In genomic region chr19:42166130-42166529, GRCm38 (mm10) we compare ENCODE assay signal across 8 mouse cellular contexts. TPM values are rescaled to one million over a fixed set of nuclear protein-coding genes. Genes with fewer than 3 reads are reported as not detected.
DNase-seq lines count a peak whose midpoint lies in the region; ATAC-seq and TF ChIP-seq lines count a peak whose summit lies in the region.

No protein-coding gene starts in this region.

- no peaks in the 10 kb centered on the region for H3K36me3 ChIP-seq in ES-Bruce4 (ENCODE audit: control insufficient read depth, insufficient read depth, low read length, poor library complexity, severe bottlenecking)
- H3K36me3 ChIP-seq in forebrain, embryonic 13.5 days (ENCODE audit: poor library complexity, severe bottlenecking), result no peaks in the 10 kb centered on the region

- peak; percentile 70 for DNase-seq in c-Kit-positive CD71-positive TER-119-negative erythroid progenitor cells, embryonic 14.5 days (ENCODE audit: low read depth)
- DNase-seq in heart, postnatal 4 days, result peak; percentile 94
- DNase-seq in layer of hippocampus, adult 18-20 months (ENCODE audit: low spot score in 2 of 2), result peak; percentile 78 to 92
- DNase-seq in lung, adult 2 months, result peak; percentile 87
- peak; percentile 96 for DNase-seq in testis, postnatal 10 days (ENCODE audit: low spot score)

- H3K4me1 ChIP-seq in ES-Bruce4 (ENCODE audit: control insufficient read depth, insufficient read depth, low read length), result no peaks in the 10 kb centered on the region
- peaks cover 10% of the 10 kb centered on the region for H3K4me1 ChIP-seq in forebrain, embryonic 13.5 days
- peaks cover under 1% of the 10 kb centered on the region; the same call in 1 of the 2 replicates for H3K4me1 ChIP-seq in lung, adult 2 months (ENCODE audit: control insufficient read depth, insufficient read depth, low read length)

- no peak for ATAC-seq in forebrain, embryonic 13.5 days
- peak; percentile 59; the same call in 1 of the 2 replicates for ATAC-seq in neutrophil, adult 5-6 weeks (ENCODE audit: extremely low read depth, insufficient number of reproducible peaks, low FRiP score, poor library complexity, severe bottlenecking)

- 3% methylated on average over 12 of the region's 12 CpGs for WGBS in forebrain, embryonic 13.5 days
- 1% methylated on average over 12 of the region's 12 CpGs for WGBS in lung, adult 2 months

- TF ChIP-seq CTCF in ES-Bruce4 (IDR thresholded peaks at IDR 0.05; ENCODE audit: low read depth, low read length), result peak; percentile 96
- peak; percentile 96 for TF ChIP-seq CTCF in lung, adult 2 months (IDR thresholded peaks at IDR 0.05; ENCODE audit: insufficient read depth, low read length)

- no peak for TF ChIP-seq POLR2A in ES-Bruce4 (IDR thresholded peaks at IDR 0.05; ENCODE audit: insufficient read depth, low read length)
- TF ChIP-seq POLR2A in lung, adult 2 months (IDR thresholded peaks at IDR 0.05; ENCODE audit: borderline replicate concordance, extremely low read depth, low read depth, low read length), result no peak

- no peak overlapping the region for H3K9ac ChIP-seq in ES-Bruce4 (ENCODE audit: low read depth, poor library complexity, severe bottlenecking)
- H3K9ac ChIP-seq in forebrain, embryonic 13.5 days, result no peak overlapping the region

- H3K9me3 ChIP-seq in ES-Bruce4 (replicated peaks; ENCODE audit: control insufficient read depth, insufficient read depth, low read length, poor library complexity, severe bottlenecking), result no peaks in the 10 kb centered on the region
- no peaks in the 10 kb centered on the region for H3K9me3 ChIP-seq in forebrain, embryonic 13.5 days (replicated peaks)

- H3K27me3 ChIP-seq in ES-Bruce4 (ENCODE audit: control insufficient read depth, insufficient read depth, low read length, poor library complexity, severe bottlenecking), result no peaks in the 10 kb centered on the region
- H3K27me3 ChIP-seq in forebrain, embryonic 13.5 days, result peaks cover 25% of the 10 kb centered on the region

- no peak overlapping the region for H3K27ac ChIP-seq in ES-Bruce4 (ENCODE audit: insufficient read depth, low read length)
- no peak overlapping the region for H3K27ac ChIP-seq in forebrain, embryonic 13.5 days

- no peak overlapping the region for H3K4me3 ChIP-seq in ES-Bruce4 (ENCODE audit: low read depth, low read length)
- no peak overlapping the region for H3K4me3 ChIP-seq in forebrain, embryonic 13.5 days
- no peak overlapping the region for H3K4me3 ChIP-seq in lung, adult 2 months (replicated peaks; ENCODE audit: extremely low read depth, low read depth, low read length)

- TF ChIP-seq EP300 in ES-Bruce4 (IDR thresholded peaks at IDR 0.05; ENCODE audit: insufficient read depth, low read depth, low read length), result no peak

- H3K4me2 ChIP-seq in forebrain, embryonic 13.5 days, result peak overlapping the region; percentile 41

RNA-seq across cellular contexts. Expression of gene Zfyve27, which starts 2.4 kb away (rescaled TPM):
- 24.4 and 25.0 TPM in 2 replicates for polyA plus RNA-seq in ES-Bruce4 (2011; ENCODE audit: insufficient read depth, insufficient read length, low read depth, missing spikeins)
- polyA plus RNA-seq in forebrain, embryonic 13.5 days (2015; fragmentation: Nextera tagmentation; extraction: Ambion mirVana), result 43.5 and 45.6 TPM in 2 replicates
- total RNA-seq in heart, postnatal 4 days (2021), result 10 to 100 TPM; 28.4 to 32.4 TPM
- total RNA-seq in layer of hippocampus, adult 18-20 months (2021), result 10 to 100 TPM; 90.6 to 94.5 TPM
- polyA plus RNA-seq in lung, adult 2 months (2012; rRNA removed), result 39.3 and 53.9 TPM in 2 replicates
- total RNA-seq in neutrophil, adult 5-6 weeks (2017), result 103 and 104 TPM in 2 replicates

RNA-seq across cellular contexts. Expression of gene Marveld1, which starts 18.9 kb away (rescaled TPM):
- polyA plus RNA-seq in ES-Bruce4 (2011; ENCODE audit: insufficient read depth, insufficient read length, low read depth, missing spikeins), result 15.0 and 17.7 TPM in 2 replicates
- 1.7 and 2.0 TPM in 2 replicates for polyA plus RNA-seq in forebrain, embryonic 13.5 days (2015; fragmentation: Nextera tagmentation; extraction: Ambion mirVana)
- 10 to 100 TPM; 37.3 to 40.7 TPM for total RNA-seq in heart, postnatal 4 days (2021)
- total RNA-seq in layer of hippocampus, adult 18-20 months (2021), result 1 to 10 TPM; 5.1 to 5.8 TPM
- polyA plus RNA-seq in lung, adult 2 months (2012; rRNA removed), result 215 and 250 TPM in 2 replicates
- 1.3 and 2.0 TPM in 2 replicates for total RNA-seq in neutrophil, adult 5-6 weeks (2017)

RNA-seq across cellular contexts. Expression of gene Sfrp5, which starts 35.9 kb away (rescaled TPM):
- polyA plus RNA-seq in ES-Bruce4 (2011; ENCODE audit: insufficient read depth, insufficient read length, low read depth, missing spikeins), result 0.42 and 0.47 TPM in 2 replicates
- 0.21 TPM in 1 of 2 replicates, not detected in the other for polyA plus RNA-seq in forebrain, embryonic 13.5 days (2015; fragmentation: Nextera tagmentation; extraction: Ambion mirVana)
- total RNA-seq in heart, postnatal 4 days (2021), result 1 to 10 TPM in 1 of 2 experiments, under 1 TPM in 1; 0.54 to 1.3 TPM
- under 1 TPM; 0.23 to 0.42 TPM for total RNA-seq in layer of hippocampus, adult 18-20 months (2021)
- 4.9 and 9.4 TPM in 2 replicates for polyA plus RNA-seq in lung, adult 2 months (2012; rRNA removed)
- total RNA-seq in neutrophil, adult 5-6 weeks (2017), result not detected in 2 replicates

RNA-seq across cellular contexts. Expression of gene Avpi1, which starts 37.3 kb away (rescaled TPM):
- 44.7 and 49.2 TPM in 2 replicates for polyA plus RNA-seq in ES-Bruce4 (2011; ENCODE audit: insufficient read depth, insufficient read length, low read depth, missing spikeins)
- polyA plus RNA-seq in forebrain, embryonic 13.5 days (2015; fragmentation: Nextera tagmentation; extraction: Ambion mirVana), result 10.1 and 10.3 TPM in 2 replicates
- 10 to 100 TPM; 17.9 to 19.5 TPM for total RNA-seq in heart, postnatal 4 days (2021)
- 10 to 100 TPM; 18.8 to 20.6 TPM for total RNA-seq in layer of hippocampus, adult 18-20 months (2021)
- polyA plus RNA-seq in lung, adult 2 months (2012; rRNA removed), result 46.8 and 69.6 TPM in 2 replicates
- 0.35 and 3.2 TPM in 2 replicates for total RNA-seq in neutrophil, adult 5-6 weeks (2017)

Comparison
In these comparisons a context has a peak if more than half of its experiments do, and no peak if none do; other contexts are left out.
1. RNA of gene Marveld1, which starts 18.9 kb away (total RNA-seq): 37.3 to 40.7 TPM in heart, postnatal 4 days; 5.1 to 5.8 TPM in layer of hippocampus, adult 18-20 months and 1.3 to 2.0 TPM in neutrophil, adult 5-6 weeks; every median in the first group is over 4 times any median in the second.
2. Peak in every context shown above with its lines, with median percentiles within 50 percentile points of each other: DNase-seq.